Mouse (Mus musculus): ENCODE measurements around the gene Lsp1.

Lsp1 gene

GRCm38 (mm10) chr7:142503206-142503605, 42.6 kb downstream of the Lsp1 start:
- DNase-seq (ENCODE audit: low read depth, low spot score) = no peak

GRCm38 (mm10) chr7:142505942-142506341, 45.3 kb downstream of the Lsp1 start:
- DNase-seq (ENCODE audit: low read depth, low spot score) = no peak

GRCm38 (mm10) chr7:142506501-142506900, 45.9 kb downstream of the Lsp1 start:
- no peak for DNase-seq (ENCODE audit: low read depth, low spot score)

GRCm38 (mm10) chr7:142507453-142507852, 46.8 kb downstream of the Lsp1 start:
- DNase-seq (ENCODE audit: low read depth, low spot score) = no peak

- DNase-seq (ENCODE audit: low read depth, low spot score) = no peak
These were observed 48.9 kb downstream of the Lsp1 start for GRCm38 (mm10) chr7:142509518-142509917.

GRCm38 (mm10) chr7:142510021-142510777, 49.6 kb downstream of the Lsp1 start:
- no peak for DNase-seq (ENCODE audit: low read depth, low spot score)

GRCm38 (mm10) chr7:142514048-142514447, 53.4 kb downstream of the Lsp1 start:
- no peak for DNase-seq (ENCODE audit: low read depth, low spot score)

- DNase-seq (ENCODE audit: low read depth, low spot score) = no peak
These were observed 55.8 kb downstream of the Lsp1 start for GRCm38 (mm10) chr7:142516221-142516978.

- DNase-seq (ENCODE audit: low read depth, low spot score) = no peak
These were observed 56.9 kb downstream of the Lsp1 start for GRCm38 (mm10) chr7:142517531-142517930.

- DNase-seq (ENCODE audit: low read depth, low spot score) = no peak
These were observed 59.7 kb downstream of the Lsp1 start for GRCm38 (mm10) chr7:142520331-142520730.

- DNase-seq (ENCODE audit: low read depth, low spot score) = peak; percentile 32
These were observed 61.7 kb downstream of the Lsp1 start for GRCm38 (mm10) chr7:142522352-142522751.

GRCm38 (mm10) chr7:142523200-142523990, 62.8 kb downstream of the Lsp1 start:
- no peak for DNase-seq (ENCODE audit: low read depth, low spot score)

- no peak for DNase-seq (ENCODE audit: low read depth, low spot score)
These were observed 65.0 kb downstream of the Lsp1 start for GRCm38 (mm10) chr7:142525342-142526178.

GRCm38 (mm10) chr7:142529350-142529749, 68.7 kb downstream of the Lsp1 start:
- no peak for DNase-seq (ENCODE audit: low read depth, low spot score)

GRCm38 (mm10) chr7:142531973-142532521, 71.4 kb downstream of the Lsp1 start:
- DNase-seq (ENCODE audit: low read depth, low spot score) = no peak

GRCm38 (mm10) chr7:142532671-142533058, 72.1 kb downstream of the Lsp1 start, which contains the start of gene Mrpl23:
Gene Mrpl23 (plus strand): TSS chr7:142532686.
- DNase-seq (ENCODE audit: low read depth, low spot score) = no peak

GRCm38 (mm10) chr7:142533059-142533855, 72.6 kb downstream of the Lsp1 start:
- peak; percentile 59 for DNase-seq (ENCODE audit: low read depth, low spot score)

- no peak for DNase-seq (ENCODE audit: low read depth, low spot score)
These were observed 74.5 kb downstream of the Lsp1 start for GRCm38 (mm10) chr7:142535116-142535515.

GRCm38 (mm10) chr7:142535832-142536231, 75.2 kb downstream of the Lsp1 start:
- DNase-seq (ENCODE audit: low read depth, low spot score) = no peak

GRCm38 (mm10) chr7:142537181-142537580, 76.6 kb downstream of the Lsp1 start:
- DNase-seq (ENCODE audit: low read depth, low spot score) = no peak

Data from 3T3-L1 (cell line).